Mouse (Mus musculus) MN1 (cell line): ENCODE measurements at regions not wholly inside any gene's neighbourhood (a gene's known extent, or its start where the extent isn't known, plus 50 kb on each side); places are given as distances from the start of the nearest gene placed in this dataset.

Experiments
- DNase-seq: peaks from one replicate; pipeline ENCODE4 v3.0.0-alpha.2; 2016; ENCODE audit warnings: low spot score

- no peak for DNase-seq
Measured at GRCm38 (mm10) chr3:21381072-21381471, 695.4 kb upstream of the Tbl1xr1 start.

- peak; percentile 63 for DNase-seq
Measured at GRCm38 (mm10) chr3:21403551-21403950, 672.9 kb upstream of the Tbl1xr1 start.

GRCm38 (mm10) chr3:21404058-21404457 is 672.4 kb upstream of the Tbl1xr1 start:
- DNase-seq: no peak

- DNase-seq: no peak
Measured at GRCm38 (mm10) chr3:21407077-21407476, 669.4 kb upstream of the Tbl1xr1 start.

- DNase-seq: no peak
Measured at GRCm38 (mm10) chr3:21412010-21412409, 664.4 kb upstream of the Tbl1xr1 start.

GRCm38 (mm10) chr3:21423139-21423538 is 653.3 kb upstream of the Tbl1xr1 start:
- DNase-seq: no peak

- DNase-seq: no peak
Measured at GRCm38 (mm10) chr3:21426538-21426937, 649.9 kb upstream of the Tbl1xr1 start.

GRCm38 (mm10) chr3:21427408-21428031 is 648.9 kb upstream of the Tbl1xr1 start:
- no peak for DNase-seq

GRCm38 (mm10) chr3:21428120-21428519 is 648.3 kb upstream of the Tbl1xr1 start:
- DNase-seq: no peak

- no peak for DNase-seq
Measured at GRCm38 (mm10) chr3:21464245-21464644, 612.2 kb upstream of the Tbl1xr1 start.

GRCm38 (mm10) chr3:21466113-21466645 is 610.3 kb upstream of the Tbl1xr1 start:
- DNase-seq: peak; percentile 55

- DNase-seq: no peak
Measured at GRCm38 (mm10) chr3:21477366-21477765, 599.1 kb upstream of the Tbl1xr1 start.

- DNase-seq: peak; percentile 24
Measured at GRCm38 (mm10) chr3:21479021-21479795, 597.2 kb upstream of the Tbl1xr1 start.

GRCm38 (mm10) chr3:21479846-21480245 is 596.6 kb upstream of the Tbl1xr1 start:
- DNase-seq: no peak

- no peak for DNase-seq
Measured at GRCm38 (mm10) chr3:21484052-21484451, 592.4 kb upstream of the Tbl1xr1 start.

- DNase-seq: no peak
Measured at GRCm38 (mm10) chr3:21485454-21485853, 591.0 kb upstream of the Tbl1xr1 start.

GRCm38 (mm10) chr3:21489547-21489946 is 586.9 kb upstream of the Tbl1xr1 start:
- DNase-seq: no peak

GRCm38 (mm10) chr3:21492413-21492812 is 584.0 kb upstream of the Tbl1xr1 start:
- DNase-seq: no peak

- no peak for DNase-seq
Measured at GRCm38 (mm10) chr3:21493384-21493783, 583.1 kb upstream of the Tbl1xr1 start.

GRCm38 (mm10) chr3:21494904-21495303 is 581.5 kb upstream of the Tbl1xr1 start:
- no peak for DNase-seq

- no peak for DNase-seq
Measured at GRCm38 (mm10) chr3:21495651-21496050, 580.8 kb upstream of the Tbl1xr1 start.

- no peak for DNase-seq
Measured at GRCm38 (mm10) chr3:21496166-21496565, 580.3 kb upstream of the Tbl1xr1 start.

- DNase-seq: no peak
Measured at GRCm38 (mm10) chr3:21497011-21497410, 579.4 kb upstream of the Tbl1xr1 start.
